Mouse (Mus musculus): ENCODE results near the gene Tsc22d3. TPM values are rescaled to one million over a fixed set of nuclear protein-coding genes. Genes with fewer than 3 reads are reported as not detected.
"Not testable (repeated sequence)": the region's sequence is repeated elsewhere in the genome, so short reads cannot be mapped to it uniquely, and the experiment has no call there.

Gene Tsc22d3
- polyA plus RNA-seq, 1 experiment from 2014 or later = 77.3 TPM

DNA sequence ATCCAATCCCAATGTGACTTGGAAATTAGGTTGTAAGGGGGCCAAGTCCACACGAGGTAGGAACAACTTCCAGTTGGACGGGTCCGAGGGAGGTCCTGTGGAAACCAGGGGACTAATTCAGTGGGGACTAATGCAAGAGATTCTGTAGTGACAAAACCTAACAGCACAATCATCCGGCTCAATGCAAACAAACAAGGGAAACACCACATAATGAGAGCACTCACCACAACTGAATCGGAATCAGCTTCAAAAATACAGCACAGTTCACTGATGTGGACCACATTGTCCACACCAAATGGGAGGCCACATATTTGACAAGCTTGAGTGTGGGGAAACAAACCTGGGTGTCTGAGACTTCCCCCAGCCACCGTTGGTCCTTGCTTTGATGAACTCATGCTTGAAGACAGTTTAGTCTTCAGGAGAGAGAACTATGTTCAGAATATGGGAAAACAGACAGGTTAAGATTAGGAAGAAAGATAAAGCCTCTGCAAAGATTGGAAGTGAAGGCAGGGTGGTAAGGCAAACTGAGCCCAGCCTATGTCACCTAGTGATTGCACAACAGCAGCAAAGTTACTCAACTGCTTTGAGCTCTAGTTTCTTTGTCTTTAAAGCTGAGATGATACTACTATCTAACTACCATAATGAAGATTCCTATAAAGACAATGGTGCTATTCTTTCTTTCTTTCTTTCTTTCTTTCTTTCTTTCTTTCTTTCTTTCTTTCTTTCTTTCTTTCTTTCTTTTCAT, 93.9 kb downstream of the Tsc22d3 start:
- ATAC-seq (ENCODE audit: low FRiP score, low TSS enrichment) = no peak
- Histone ChIP-seq H3K4me1 (replicated peaks; ENCODE audit: control insufficient read depth, insufficient read depth) (no peaks in the 10 kb centered on the region), H3K27ac (replicated peaks) (peak overlapping the region; percentile 85), H3K4me3 (ENCODE audit: low read depth, low read length) (no peak overlapping the region), H3K27me3 (ENCODE audit: control insufficient read depth, insufficient read depth, low read length) (no peaks in the 10 kb centered on the region), H3K9ac (ENCODE audit: low read length) (no peak overlapping the region), H3K36me3 (ENCODE audit: control insufficient read depth, insufficient read depth, low read length) (no peaks in the 10 kb centered on the region), H3K9me3 (ENCODE audit: control insufficient read depth, low read length) (no peaks in the 10 kb centered on the region), H3K4me2 (replicated peaks; ENCODE audit: low read depth) (no peak overlapping the region)
- DNase-seq (ENCODE audit: low spot score) = no peak
- WGBS = 62% methylated on average over 6 of the region's 6 CpGs
- TF ChIP-seq EP300 (optimal IDR thresholded peaks at IDR 0.05) = no peak
- TF ChIP-seq CTCF (IDR thresholded peaks at IDR 0.05; ENCODE audit: low read depth) = no peak

DNA sequence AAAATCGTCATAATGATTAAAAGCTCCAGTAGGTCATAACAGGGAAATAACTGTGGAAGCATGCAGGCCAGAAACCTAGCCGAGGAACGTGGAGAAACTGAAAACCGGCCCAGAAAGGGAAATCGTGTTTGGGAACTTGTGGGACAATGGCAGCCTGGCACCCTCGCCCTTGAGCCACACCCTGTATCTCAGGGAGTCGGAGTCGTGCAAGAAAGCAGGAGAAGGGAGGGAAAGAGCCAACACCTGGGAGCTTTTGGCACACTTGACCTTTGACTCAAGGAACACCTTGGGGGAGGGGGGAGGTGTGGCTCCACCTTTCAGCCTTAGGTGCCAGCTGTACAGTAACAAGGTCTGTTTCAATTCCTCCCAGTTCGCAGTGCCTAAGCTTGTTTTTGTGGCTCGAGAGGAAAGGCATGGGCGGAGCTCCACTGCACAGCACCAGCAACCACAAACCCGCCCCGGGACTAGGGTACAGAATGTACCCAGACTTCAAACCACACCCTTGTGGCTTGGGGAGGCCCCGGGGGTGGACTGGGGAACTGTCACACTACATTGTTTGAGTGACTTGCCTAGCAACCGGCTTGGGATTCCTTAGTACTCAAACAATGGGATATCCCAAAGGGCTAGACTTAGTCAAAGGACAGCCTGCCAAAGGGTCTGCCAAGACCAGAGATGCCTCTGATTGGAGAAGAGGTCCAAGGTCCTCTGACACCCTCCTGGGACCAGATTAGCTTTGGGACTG, 94.8 kb downstream of the Tsc22d3 start:
- TF ChIP-seq CTCF (IDR thresholded peaks at IDR 0.05; ENCODE audit: low read depth) (no peak), EP300 (optimal IDR thresholded peaks at IDR 0.05) (peak; percentile 96)
- Histone ChIP-seq H3K36me3 (ENCODE audit: control insufficient read depth, insufficient read depth, low read length) (no peaks in the 10 kb centered on the region), H3K4me2 (replicated peaks; ENCODE audit: low read depth) (no peak overlapping the region)

DNA sequence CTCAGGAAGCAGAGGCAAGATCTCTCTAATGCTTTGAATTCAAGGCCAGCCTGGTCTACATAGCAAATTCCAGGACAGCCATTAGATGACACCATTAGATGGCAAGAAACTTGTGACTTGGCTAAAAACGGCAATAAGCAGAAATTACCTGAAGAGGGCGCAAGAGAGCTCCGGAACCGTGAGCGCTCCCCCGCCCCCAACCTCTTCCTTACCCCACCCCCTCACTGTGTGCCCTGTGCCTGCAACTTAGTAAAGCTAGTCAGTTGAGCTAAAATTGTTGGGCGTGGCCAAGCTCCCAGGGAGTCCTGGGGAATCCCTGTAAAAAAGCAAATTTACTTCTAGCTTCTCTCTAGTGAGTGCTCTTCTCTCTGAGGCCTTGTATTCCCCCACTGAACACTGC, 96.6 kb downstream of the Tsc22d3 start:
- Histone ChIP-seq H3K4me2 (replicated peaks; ENCODE audit: low read depth) (no peak overlapping the region), H3K4me3 (ENCODE audit: low read depth, low read length) (no peak overlapping the region), H3K27ac (replicated peaks) (peak overlapping the region; percentile 83), H3K9me3 (ENCODE audit: control insufficient read depth, low read length) (no peaks in the 10 kb centered on the region), H3K27me3 (ENCODE audit: control insufficient read depth, insufficient read depth, low read length) (no peaks in the 10 kb centered on the region), H3K4me1 (replicated peaks; ENCODE audit: control insufficient read depth, insufficient read depth) (no peaks in the 10 kb centered on the region), H3K9ac (ENCODE audit: low read length) (no peak overlapping the region), H3K36me3 (ENCODE audit: control insufficient read depth, insufficient read depth, low read length) (no peaks in the 10 kb centered on the region)
- TF ChIP-seq CTCF (IDR thresholded peaks at IDR 0.05; ENCODE audit: low read depth) = peak; percentile 70
- TF ChIP-seq EP300 (optimal IDR thresholded peaks at IDR 0.05) = no peak
- 0 out of 2 replicates have a peak, but pooled peaks have one; percentile 45 for ATAC-seq (ENCODE audit: low FRiP score, low TSS enrichment)
- DNase-seq (ENCODE audit: low spot score) = peak; percentile 82
- WGBS = 16% methylated on average over 7 of the region's 7 CpGs

More for the DNA sequence above, 94.8 kb downstream of the Tsc22d3 start:
- H3K4me1 ChIP-seq (replicated peaks; ENCODE audit: control insufficient read depth, insufficient read depth) = no peaks in the 10 kb centered on the region
- no peaks in the 10 kb centered on the region for H3K9me3 ChIP-seq (ENCODE audit: control insufficient read depth, low read length)
- H3K4me3 ChIP-seq (ENCODE audit: low read depth, low read length) = no peak overlapping the region
- no peak overlapping the region for H3K9ac ChIP-seq (ENCODE audit: low read length)
- H3K27me3 ChIP-seq (ENCODE audit: control insufficient read depth, insufficient read depth, low read length) = no peaks in the 10 kb centered on the region
- H3K27ac ChIP-seq (replicated peaks) = peak overlapping the region; percentile 85
- WGBS = 42% methylated on average over 15 of the region's 15 CpGs
- DNase-seq (ENCODE audit: low spot score) (peak; percentile 87), ATAC-seq (ENCODE audit: low FRiP score, low TSS enrichment) (peak; percentile 94)

DNA sequence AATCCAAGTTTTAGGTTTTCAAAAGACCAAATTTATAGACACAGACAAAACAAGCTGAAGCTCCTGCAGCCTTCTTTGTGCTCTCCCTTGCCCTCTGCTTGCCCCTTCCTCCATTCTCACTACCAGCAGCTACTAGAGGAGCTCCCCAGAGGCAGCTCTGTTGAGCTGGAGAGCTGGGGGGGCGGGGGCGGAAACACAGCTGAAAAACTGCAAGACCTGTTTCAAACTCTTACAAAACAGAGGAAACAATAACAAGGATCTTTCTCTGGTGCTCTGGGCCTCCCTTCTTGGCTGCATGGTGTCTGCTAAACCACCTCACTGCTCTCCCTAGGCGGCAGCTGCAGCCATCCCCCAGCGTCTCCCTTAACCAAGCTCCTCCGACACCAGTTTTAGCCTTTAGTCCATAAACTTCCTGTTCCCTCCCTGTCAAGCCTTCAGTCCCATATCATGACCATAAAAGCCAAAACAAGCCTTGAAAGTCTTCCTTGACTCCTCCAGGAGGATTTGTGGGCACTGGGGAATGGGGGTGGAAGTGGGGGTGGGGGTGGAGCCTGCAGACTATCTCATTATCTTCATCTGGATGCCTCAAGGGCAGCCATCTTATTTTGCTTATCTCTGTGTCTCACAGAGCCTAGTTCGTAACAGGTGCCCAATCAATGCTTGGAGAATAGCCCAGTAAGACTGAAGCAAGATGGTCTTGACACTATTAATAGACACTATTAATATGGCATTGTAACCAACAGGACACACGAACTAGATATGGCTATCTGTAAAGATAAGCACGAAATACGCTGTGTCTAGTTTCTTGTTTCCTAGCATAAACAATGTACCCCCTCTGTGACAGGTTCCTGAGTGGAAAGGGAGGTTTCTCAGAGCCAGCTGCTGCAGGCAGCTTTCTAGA, 98.8 kb downstream of the Tsc22d3 start:
- no peaks in the 10 kb centered on the region for H3K27me3 ChIP-seq (ENCODE audit: control insufficient read depth, insufficient read depth, low read length)
- 54% methylated on average over 9 of the region's 9 CpGs for WGBS
- TF ChIP-seq EP300 (optimal IDR thresholded peaks at IDR 0.05) (no peak), CTCF (IDR thresholded peaks at IDR 0.05; ENCODE audit: low read depth) (0 out of 2 replicates have a peak, but pooled peaks have one; percentile 11)
- ATAC-seq (ENCODE audit: low FRiP score, low TSS enrichment) = no peak
- H3K4me1 ChIP-seq (replicated peaks; ENCODE audit: control insufficient read depth, insufficient read depth) = no peaks in the 10 kb centered on the region
- H3K36me3 ChIP-seq (ENCODE audit: control insufficient read depth, insufficient read depth, low read length) = no peaks in the 10 kb centered on the region
- no peak overlapping the region for H3K9ac ChIP-seq (ENCODE audit: low read length)
- H3K27ac ChIP-seq (replicated peaks) = no peak overlapping the region
- no peak overlapping the region for H3K4me3 ChIP-seq (ENCODE audit: low read depth, low read length)
- H3K4me2 ChIP-seq (replicated peaks; ENCODE audit: low read depth) = no peak overlapping the region
- H3K9me3 ChIP-seq (ENCODE audit: control insufficient read depth, low read length) = no peaks in the 10 kb centered on the region
- DNase-seq (ENCODE audit: low spot score) = no peak

DNA sequence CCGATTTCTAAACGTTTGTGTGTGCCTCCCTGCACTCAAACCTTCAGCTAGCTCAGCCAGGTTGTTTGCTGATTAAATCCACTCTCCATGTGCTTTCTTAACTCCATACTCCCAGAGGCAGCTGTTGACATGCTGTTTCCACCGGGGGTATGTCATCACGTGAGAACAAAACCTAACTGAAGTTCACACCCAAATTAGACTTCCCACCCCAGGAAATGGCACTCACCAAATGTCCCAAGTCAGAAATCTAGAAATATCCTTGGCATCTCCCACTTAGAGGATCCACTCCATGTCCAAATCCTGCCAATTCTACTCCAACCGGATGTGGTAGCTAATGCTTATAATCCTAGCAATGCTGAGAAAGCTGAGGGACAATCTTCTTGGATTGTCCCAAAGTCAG, 100.2 kb downstream of the Tsc22d3 start:
- H3K4me3 ChIP-seq (ENCODE audit: low read depth, low read length) = no peak overlapping the region
- DNase-seq (ENCODE audit: low spot score) = no peak
- H3K27ac ChIP-seq (replicated peaks) = no peak overlapping the region
- 75% methylated on average over 5 of the region's 5 CpGs for WGBS
- no peak overlapping the region for H3K4me2 ChIP-seq (replicated peaks; ENCODE audit: low read depth)
- H3K4me1 ChIP-seq (replicated peaks; ENCODE audit: control insufficient read depth, insufficient read depth) = no peaks in the 10 kb centered on the region
- no peaks in the 10 kb centered on the region for H3K9me3 ChIP-seq (ENCODE audit: control insufficient read depth, low read length)
- H3K27me3 ChIP-seq (ENCODE audit: control insufficient read depth, insufficient read depth, low read length) = no peaks in the 10 kb centered on the region
- H3K36me3 ChIP-seq (ENCODE audit: control insufficient read depth, insufficient read depth, low read length) = no peaks in the 10 kb centered on the region
- ATAC-seq (ENCODE audit: low FRiP score, low TSS enrichment) = no peak
- no peak overlapping the region for H3K9ac ChIP-seq (ENCODE audit: low read length)
- no peak for TF ChIP-seq EP300 (optimal IDR thresholded peaks at IDR 0.05)
- TF ChIP-seq CTCF (IDR thresholded peaks at IDR 0.05; ENCODE audit: low read depth) = no peak

DNA sequence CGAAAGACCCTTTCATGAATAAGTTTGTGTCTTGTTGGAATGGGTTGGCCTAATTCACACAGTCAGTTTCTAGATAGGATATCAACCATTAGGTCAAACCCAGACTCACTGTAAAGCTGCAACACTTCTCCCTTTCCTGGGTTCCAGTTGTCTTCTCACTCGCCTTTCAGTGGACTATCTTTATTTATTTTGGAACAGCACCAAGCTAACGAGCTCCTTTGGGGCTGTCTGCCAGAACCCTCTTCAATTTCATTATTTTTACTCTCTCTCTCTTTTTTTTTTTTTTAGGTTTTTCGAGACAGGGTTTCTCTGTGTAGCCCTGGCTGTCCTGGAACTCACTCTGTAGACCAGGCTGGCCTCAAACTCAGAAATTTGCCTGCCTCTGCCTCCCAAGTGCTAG, 102.0 kb downstream of the Tsc22d3 start:
- H3K4me2 ChIP-seq (replicated peaks; ENCODE audit: low read depth); H3K36me3 ChIP-seq (ENCODE audit: control insufficient read depth, insufficient read depth, low read length); DNase-seq (ENCODE audit: low spot score); H3K27ac ChIP-seq (replicated peaks); H3K4me1 ChIP-seq (replicated peaks; ENCODE audit: control insufficient read depth, insufficient read depth); H3K9ac ChIP-seq (ENCODE audit: low read length); H3K27me3 ChIP-seq (ENCODE audit: control insufficient read depth, insufficient read depth, low read length); ATAC-seq (ENCODE audit: low FRiP score, low TSS enrichment); H3K9me3 ChIP-seq (ENCODE audit: control insufficient read depth, low read length); H3K4me3 ChIP-seq (ENCODE audit: low read depth, low read length): not testable (repeated sequence)
- 55% methylated on average over 4 of the region's 4 CpGs for WGBS

Data from stomach, postnatal 0 days (tissue).